Mouse (Mus musculus) gastrocnemius, postnatal 36 days (tissue): ENCODE measurements at regions not wholly inside any gene's neighbourhood (a gene's known extent, or its start where the extent isn't known, plus 50 kb on each side); places are given as distances from the start of the nearest gene placed in this dataset.
A peak's percentile ranks its signal among the peaks of the same experiment; 100 is the strongest.

Experiments
- DNase-seq, 2 experiments: peaks; one replicate each; pipeline ENCODE4 v3.0.0; 2022
- intact Hi-C: fragments of 180-260 bp; cut with DNase I; formaldehyde crosslinking; loops from one replicate; pipeline ENCODE4 v1.15.1; 2025

GRCm38 (mm10) chr17:47095191-47095590 is 84.8 kb upstream of the Ubr2 start:
- DNase-seq = no peak
- intact Hi-C loops = no loop called here

- intact Hi-C loops = no loop called here
- no peak for DNase-seq
Measured at GRCm38 (mm10) chr17:47092076-47092475, 81.7 kb upstream of the Ubr2 start.

- intact Hi-C loops = no loop called here
Measured at GRCm38 (mm10) chr17:47089769-47090168, 79.4 kb upstream of the Ubr2 start.

GRCm38 (mm10) chr17:47069206-47069605 is 58.9 kb upstream of the Ubr2 start:
- intact Hi-C loops = no loop called here
- no peak for DNase-seq

More at GRCm38 (mm10) chr17:47089769-47090168, 79.4 kb upstream of the Ubr2 start:
- no peak for DNase-seq

GRCm38 (mm10) chr17:47065307-47065901 is 55.0 kb upstream of the Ubr2 start:
- DNase-seq = peak; percentile 29 to 35

GRCm38 (mm10) chr17:47064592-47065306 is 54.4 kb upstream of the Ubr2 start:
- peak; percentile 11 to 22 for DNase-seq
- intact Hi-C loops = no loop called here

More at GRCm38 (mm10) chr17:47065307-47065901, 55.0 kb upstream of the Ubr2 start:
- intact Hi-C loops = no loop called here

GRCm38 (mm10) chr17:47064006-47064405 is 53.6 kb upstream of the Ubr2 start:
- DNase-seq = no peak
- intact Hi-C loops = no loop called here

- no peak for DNase-seq
- intact Hi-C loops = no loop called here
Measured at GRCm38 (mm10) chr17:47061031-47061620, 50.8 kb upstream of the Ubr2 start.
